Mouse (Mus musculus): ENCODE results near the gene AC161166.1.

AC161166.1 gene

DNA sequence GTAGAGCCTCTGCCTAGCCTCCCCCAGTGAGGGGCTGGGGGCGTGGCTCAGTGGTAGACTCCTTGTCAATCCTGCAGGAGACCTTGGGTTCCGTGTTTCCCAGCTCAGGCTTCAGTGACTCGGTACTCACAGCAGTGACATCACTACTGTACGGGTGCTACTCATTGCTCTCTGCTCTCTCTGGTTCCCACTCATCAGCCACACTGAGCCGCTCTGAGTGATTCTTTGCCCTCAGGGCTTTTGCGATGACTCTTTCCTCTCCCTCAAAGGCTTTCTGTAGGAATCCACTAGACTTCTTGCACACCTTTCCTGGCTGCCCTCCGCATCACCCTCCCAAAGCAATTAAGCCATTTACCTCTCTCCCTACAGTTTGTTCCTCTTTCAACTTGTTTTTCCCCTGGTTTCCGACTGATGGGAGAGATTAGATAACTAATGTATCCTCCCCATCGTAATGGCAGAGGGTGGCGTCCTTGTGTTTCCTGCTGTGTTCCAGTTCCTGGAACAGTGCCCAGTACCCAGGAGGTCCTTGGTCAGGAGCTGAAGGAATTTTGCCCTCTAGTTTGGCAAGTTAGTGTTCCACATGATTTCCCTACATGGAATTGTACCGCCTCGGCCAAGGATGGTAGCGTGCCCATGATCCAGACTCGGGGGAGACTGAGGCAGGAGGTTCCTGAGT is 50.7 kb downstream of the AC161166.1 start:
- DNase-seq (ENCODE audit: low read depth), result no peak
